Mouse (Mus musculus) cerebellum, adult 9-10 months (tissue): ENCODE measurements around the gene Fgf6.

Experiments
- DNase-seq: peaks from one replicate; pipeline ENCODE4 v3.0.0; 2022

Gene Fgf6

GRCm38 (mm10) chr6:127014906-127015770 lies at the start of gene Fgf6:
Fgf6 (plus strand) TSS chr6:127015586.
- DNase-seq: no peak

- no peak for DNase-seq
These were observed 49.0 kb upstream of the Fgf6 start for GRCm38 (mm10) chr6:126966241-126967026.

GRCm38 (mm10) chr6:126981539-126982234 lies 33.7 kb upstream of the Fgf6 start:
- DNase-seq: no peak

GRCm38 (mm10) chr6:126993676-126994075 lies 21.7 kb upstream of the Fgf6 start:
- no peak for DNase-seq

GRCm38 (mm10) chr6:126995494-126995893 lies 19.9 kb upstream of the Fgf6 start:
- DNase-seq: no peak

GRCm38 (mm10) chr6:126996399-126996798 lies 19.0 kb upstream of the Fgf6 start:
- no peak for DNase-seq

GRCm38 (mm10) chr6:127005646-127006045 lies 9.7 kb upstream of the Fgf6 start:
- DNase-seq: no peak

DNA sequence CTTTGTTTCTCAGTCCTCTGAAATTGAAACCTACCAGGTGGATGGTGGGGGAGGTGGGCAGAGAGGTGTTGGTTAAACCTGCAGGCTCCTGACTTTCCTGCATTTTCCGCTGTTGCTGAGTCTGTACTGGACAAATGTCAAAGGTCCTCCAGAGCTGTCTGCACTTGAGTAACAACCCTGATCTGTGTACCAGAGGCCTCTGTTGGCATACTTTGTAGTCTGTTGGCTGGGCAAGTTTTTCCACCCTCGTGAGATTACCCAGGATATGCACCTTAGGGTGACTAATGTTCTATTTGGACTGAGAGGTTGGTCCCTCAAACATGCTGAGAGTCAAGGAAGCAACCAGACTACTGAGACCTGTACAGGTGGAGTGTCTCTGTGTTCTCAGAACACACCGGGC lies 8.8 kb upstream of the Fgf6 start:
- DNase-seq: no peak

GRCm38 (mm10) chr6:127010021-127010420 lies 5.4 kb upstream of the Fgf6 start:
- no peak for DNase-seq

DNA sequence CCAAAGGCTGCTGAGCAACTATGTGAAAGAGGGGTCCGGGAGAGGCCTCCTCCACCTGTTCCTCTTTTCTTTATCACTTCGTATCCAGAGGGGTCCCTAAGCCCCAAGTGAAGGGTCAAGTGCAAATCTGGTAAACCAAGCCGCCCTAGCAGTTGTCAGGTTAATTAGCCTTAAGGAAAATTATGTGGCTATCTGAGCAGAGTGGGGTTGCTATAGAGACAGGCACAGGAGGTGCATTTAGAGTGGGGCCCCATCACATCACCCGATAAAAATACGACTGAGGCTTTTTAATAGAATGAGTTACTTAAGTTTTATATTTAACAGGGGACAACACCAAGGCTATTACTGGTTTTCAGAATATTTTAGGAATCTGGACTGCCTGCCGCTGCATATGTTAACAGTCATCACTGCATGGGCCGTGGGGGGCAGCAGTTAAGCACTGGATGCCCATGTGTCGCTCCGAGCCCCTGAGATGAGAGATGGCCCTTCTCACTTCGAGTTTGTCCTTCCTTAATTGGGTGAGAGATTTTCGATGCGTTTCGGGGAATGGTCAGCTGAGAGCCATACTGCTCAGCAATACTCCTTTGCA lies 3.3 kb upstream of the Fgf6 start:
- no peak for DNase-seq

- DNase-seq: no peak
These were observed 3.9 kb downstream of the Fgf6 start for GRCm38 (mm10) chr6:127019254-127019653.

GRCm38 (mm10) chr6:127020431-127020830 lies 5.0 kb downstream of the Fgf6 start:
- DNase-seq: no peak

GRCm38 (mm10) chr6:127024836-127025235 lies 9.4 kb downstream of the Fgf6 start:
- no peak for DNase-seq

- DNase-seq: no peak
These were observed 19.4 kb downstream of the Fgf6 start for GRCm38 (mm10) chr6:127034760-127035159.

DNA sequence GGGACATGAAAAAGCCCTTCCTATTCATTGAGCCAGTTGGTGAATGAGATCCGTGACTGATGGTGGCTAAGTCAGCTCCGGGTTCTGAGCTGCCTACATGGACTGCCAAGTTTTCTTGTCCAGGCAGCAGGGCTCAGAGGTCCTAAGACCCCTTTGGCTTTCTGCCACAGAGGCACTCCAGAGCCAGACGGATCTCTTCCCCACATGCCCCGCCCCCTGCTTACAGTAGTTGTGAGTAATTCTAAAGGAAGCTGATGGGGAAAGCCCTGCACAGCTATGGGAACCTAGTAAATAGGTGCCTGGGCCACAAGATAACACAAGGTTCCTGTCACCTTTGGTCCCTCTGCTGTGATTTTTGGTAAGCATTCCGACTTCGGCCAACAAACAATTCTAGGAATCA lies 29.5 kb downstream of the Fgf6 start:
- DNase-seq: no peak

DNA sequence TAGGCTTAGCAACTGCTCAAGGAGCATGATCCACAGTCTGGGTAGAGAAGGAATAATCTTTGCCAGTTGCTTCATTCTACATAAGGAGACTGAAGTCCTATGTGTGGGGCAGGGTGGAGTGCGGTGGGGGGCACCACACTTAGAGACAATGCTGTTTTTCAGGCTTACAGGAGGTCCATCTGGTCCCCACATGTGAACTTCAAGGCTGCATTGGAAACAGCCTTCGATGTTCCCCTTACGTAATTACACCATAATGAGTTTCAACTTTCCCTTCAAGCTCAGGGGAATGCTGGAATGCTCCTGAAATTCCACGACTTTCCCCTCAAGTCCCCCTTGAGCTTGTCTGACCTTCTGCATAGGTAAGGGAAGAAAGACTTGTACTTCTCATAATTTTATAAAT lies 35.5 kb downstream of the Fgf6 start:
- DNase-seq: no peak

GRCm38 (mm10) chr6:127056990-127057588 lies 41.7 kb downstream of the Fgf6 start:
- no peak for DNase-seq

DNA sequence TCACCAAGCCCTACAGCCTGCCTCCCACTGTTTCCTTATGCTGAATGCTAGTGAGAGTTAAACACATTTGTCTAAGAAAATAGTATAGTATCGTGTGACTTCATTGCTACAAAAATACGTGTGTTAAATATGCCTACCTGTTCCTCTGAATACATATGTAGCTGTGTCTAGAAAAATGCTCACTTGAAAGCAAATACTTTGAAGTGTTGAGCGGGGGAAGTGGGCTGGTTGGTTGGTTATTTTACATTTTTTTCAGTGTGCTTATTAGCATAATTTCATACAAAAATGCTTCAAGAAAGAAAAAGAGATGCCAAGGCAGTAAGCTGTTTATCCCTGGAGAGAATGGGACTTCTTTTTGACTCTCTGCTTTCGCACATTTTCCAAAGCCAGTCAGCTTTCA lies 44.6 kb downstream of the Fgf6 start:
- DNase-seq: no peak

DNA sequence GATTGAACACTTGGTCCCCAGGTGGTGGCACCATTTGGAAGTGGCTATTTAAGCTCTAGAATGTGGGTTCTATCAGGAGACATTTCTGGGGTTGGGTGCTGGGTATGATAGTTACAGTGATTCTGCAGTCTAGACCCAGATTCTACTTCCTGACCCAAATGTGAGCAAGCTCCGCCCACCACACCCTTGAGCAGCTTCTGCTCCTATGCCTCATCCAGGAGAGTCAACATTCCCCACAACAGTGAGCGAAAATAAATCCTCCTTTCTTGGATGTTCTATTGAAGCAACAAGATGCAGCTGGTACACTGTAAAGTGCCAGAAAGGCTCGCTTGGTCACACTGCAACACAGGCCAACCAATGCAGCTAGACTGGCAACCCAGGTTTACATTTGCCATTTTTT lies 48.5 kb downstream of the Fgf6 start:
- no peak for DNase-seq

- DNase-seq: no peak
These were observed 49.4 kb downstream of the Fgf6 start for GRCm38 (mm10) chr6:127064815-127065214.

GRCm38 (mm10) chr6:127072817-127073216 lies 57.4 kb downstream of the Fgf6 start, which contains the start of gene Fgf23:
Fgf23 (plus strand) TSS chr6:127072902.
- DNase-seq: no peak
